Mouse (Mus musculus): ENCODE measurements at regions not wholly inside any gene's neighbourhood (a gene's known extent, or its start where the extent isn't known, plus 50 kb on each side); places are given as distances from the start of the nearest gene placed in this dataset.

DNA sequence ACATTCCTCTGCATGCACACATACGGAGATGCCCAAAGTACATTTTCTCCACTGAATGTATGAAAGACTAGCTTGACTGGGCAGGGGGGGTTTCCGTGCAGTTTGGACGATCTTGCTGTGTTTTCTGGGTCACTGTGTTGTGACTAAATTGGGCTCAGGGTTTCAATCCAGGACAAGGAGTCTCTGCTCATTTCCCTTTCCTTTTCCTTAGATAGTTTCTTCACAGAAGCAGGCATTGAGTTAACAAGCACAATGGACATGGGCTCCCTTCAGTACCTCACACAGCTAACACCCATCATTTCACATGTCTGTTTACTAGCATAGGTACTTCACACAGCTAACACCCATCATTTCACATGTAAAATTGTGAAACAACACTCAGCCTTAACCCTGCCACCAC, 73.2 kb upstream of the Ankrd28 start:
- TF ChIP-seq CTCF (IDR thresholded peaks at IDR 0.05; ENCODE audit: low read depth, low read length) (no peak), GATA1 (IDR thresholded peaks at IDR 0.05; ENCODE audit: borderline replicate concordance, low read length) (no peak)
